Mouse (Mus musculus) heart, adult 9 months (tissue): ENCODE data around the gene Grip1.

Experiments
- DNase-seq, 2 experiments: peaks; one replicate each; pipeline ENCODE4 v3.0.0; 2022; ENCODE audit warnings: low spot score in 2 of 2

The Grip1 gene

GRCm38 (mm10) chr10:120128601-120129277 lies 675.1 kb downstream of the Grip1 start:
- no peak for DNase-seq

DNA sequence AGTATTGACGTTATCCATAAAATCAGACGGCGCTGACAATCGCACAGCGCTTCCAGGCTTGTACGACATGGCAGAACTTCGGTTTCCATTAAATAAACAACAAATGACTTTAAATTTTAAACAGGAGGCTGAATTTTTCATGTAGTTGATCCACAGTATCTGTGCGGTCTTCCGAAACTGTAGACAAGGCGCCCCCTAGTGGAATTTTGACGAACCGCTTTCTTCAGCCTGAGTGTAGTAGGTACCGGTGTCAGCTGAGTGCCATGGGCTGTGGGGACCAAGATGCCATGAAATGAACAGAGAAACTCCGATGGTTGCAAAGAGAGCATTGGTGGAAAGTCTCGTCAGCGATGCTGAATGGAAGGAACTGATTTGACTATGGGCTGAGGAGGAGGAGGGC lies 677.0 kb downstream of the Grip1 start:
- DNase-seq: no peak

DNA sequence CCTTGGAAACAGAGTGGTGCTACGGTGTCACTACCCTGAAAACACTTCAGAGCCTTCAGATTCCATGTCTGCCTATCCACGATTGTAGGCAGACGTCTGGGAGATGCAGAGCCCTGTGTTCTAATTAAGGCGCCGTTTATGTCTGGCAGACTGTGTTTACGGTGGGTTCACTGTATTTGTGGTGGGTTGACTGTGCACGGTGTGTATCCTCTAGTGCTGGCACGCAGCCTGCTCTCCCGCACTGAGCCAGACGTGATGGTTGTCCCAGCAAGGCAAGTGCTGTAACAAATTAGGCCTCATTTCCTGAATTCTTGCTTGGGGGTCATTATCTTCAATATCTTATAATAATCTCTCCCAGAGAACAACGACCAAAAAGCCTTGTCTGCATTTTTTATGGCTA lies 680.1 kb downstream of the Grip1 start:
- DNase-seq: no peak

DNA sequence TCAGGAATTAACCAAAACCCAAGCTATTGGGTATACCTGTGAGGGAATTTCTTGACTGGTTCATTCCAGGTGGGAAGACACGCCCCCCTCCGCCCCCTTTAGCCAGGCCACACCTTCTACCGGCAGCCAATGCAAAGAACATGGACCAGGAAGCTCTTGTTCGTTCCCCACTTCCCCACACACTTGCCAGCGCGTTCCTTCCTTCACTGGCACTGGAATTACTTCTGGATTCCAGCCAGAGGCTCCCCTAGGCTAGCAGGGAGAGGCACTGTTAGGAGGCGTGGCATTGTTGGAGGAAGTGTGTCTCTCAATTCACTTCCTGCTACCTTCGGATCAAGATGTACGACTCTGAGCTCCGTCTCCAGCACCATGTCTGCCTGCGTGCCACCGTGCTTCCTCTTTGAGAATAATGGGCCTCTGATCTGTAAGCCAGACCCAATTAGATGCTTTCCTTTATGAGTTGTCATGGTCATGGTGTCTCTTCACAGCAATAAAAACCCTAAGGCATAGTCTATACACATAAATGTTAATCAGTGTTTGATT lies 682.5 kb downstream of the Grip1 start:
- DNase-seq: no peak
